Mouse (Mus musculus) neural tube, embryonic 12.5 days (tissue): ENCODE results near the gene P2ry12. TPM values are rescaled to one million over a fixed set of nuclear protein-coding genes. Genes with fewer than 3 reads are reported as not detected.

Experiments
- ATAC-seq: fragments of 200-750 bp; cut with Nextera tagmentation; 2 replicates; pipeline ENCODE4 v1.8.0; 2017; ENCODE audit warnings: low read depth, mild to moderate bottlenecking, moderate TSS enrichment, moderate library complexity; ENCODE audit not compliant: low FRiP score
- H3K27ac ChIP-seq: fragments of 300-500 bp; sonication (generic); 2 replicates; pipeline ENCODE4 v1.5.1; 2016
- H3K27me3 ChIP-seq: fragments of 300-500 bp; sonication (generic); replicated peaks from 2 replicates; pipeline ENCODE4 v1.6.1; 2016; ENCODE audit warnings: mild to moderate bottlenecking
- H3K36me3 ChIP-seq: fragments of 300-500 bp; sonication (generic); 2 replicates; pipeline ENCODE4 v1.6.1; 2016; ENCODE audit warnings: mild to moderate bottlenecking
- H3K4me1 ChIP-seq: fragments of 300-500 bp; sonication (generic); 2 replicates; pipeline ENCODE4 v1.6.1; 2016
- H3K4me2 ChIP-seq: fragments of 300-500 bp; sonication (generic); replicated peaks from 2 replicates; pipeline ENCODE4 v1.6.1; 2016; ENCODE audit warnings: mild to moderate bottlenecking
- H3K4me3 ChIP-seq: fragments of 300-500 bp; sonication (generic); 2 replicates; pipeline ENCODE4 v1.5.1; 2016
- H3K9ac ChIP-seq: fragments of 300-500 bp; sonication (generic); 2 replicates; pipeline ENCODE4 v1.6.1; 2016; ENCODE audit warnings: mild to moderate bottlenecking
- H3K9me3 ChIP-seq: fragments of 300-500 bp; sonication (generic); 2 replicates; pipeline ENCODE4 v1.6.1; 2016; ENCODE audit warnings: mild to moderate bottlenecking
- WGBS: fragments of 180-500 bp; shearing (Covaris S2); methylation state at CpG from one replicate; pipeline ENCODE4 v1.1.7; 2016; 5-methylcytosine and 5-hydroxymethylcytosine counted together
- polyA plus RNA-seq: library from polyadenylated mRNA; unstranded; fragments of >200 nt; fragmentation: Nextera tagmentation; extraction: Ambion mirVana; gene quantifications from 2 replicates; pipeline ENCODE4 v1.2.1, GENCODE M21; 2016

P2ry12 gene
- polyA plus RNA-seq, 1 experiment from 2014 or later: 5.4 TPM

DNA sequence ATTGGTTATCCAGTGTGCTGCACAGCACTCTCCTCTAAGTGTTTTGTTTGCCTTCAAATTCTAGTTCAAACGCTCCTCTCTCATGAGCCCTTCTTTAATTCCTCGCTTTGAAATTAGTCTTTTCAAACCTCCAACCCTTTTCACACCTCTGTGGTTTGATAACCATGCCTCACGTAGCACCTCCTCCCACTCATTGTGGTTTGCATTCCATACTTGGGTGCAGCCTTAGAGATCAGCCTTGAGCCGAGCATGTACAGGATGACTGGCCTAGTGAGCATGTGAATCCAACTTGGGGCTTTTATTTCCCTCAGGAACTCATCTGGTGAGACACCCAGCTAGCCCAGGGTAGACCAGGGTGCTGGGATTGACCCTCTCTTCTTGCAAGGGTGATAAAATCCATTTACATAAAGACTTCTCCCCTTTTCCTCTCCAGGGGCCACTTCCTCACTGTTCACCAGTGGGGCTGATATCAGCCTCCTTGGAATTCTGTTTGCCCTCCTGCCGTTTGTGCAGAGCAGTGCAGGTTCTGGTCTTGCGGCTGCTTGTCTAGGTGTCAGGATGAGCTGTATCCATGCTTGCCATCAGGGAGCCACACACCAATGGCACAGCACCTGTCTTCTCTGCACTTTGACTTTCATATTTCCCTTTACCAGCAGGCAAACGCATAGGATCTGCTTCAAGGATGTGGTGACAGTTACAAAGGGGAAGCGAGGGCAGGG lies 58.7 kb downstream of the P2ry12 start:
- H3K4me3 ChIP-seq: no peak overlapping the region

DNA sequence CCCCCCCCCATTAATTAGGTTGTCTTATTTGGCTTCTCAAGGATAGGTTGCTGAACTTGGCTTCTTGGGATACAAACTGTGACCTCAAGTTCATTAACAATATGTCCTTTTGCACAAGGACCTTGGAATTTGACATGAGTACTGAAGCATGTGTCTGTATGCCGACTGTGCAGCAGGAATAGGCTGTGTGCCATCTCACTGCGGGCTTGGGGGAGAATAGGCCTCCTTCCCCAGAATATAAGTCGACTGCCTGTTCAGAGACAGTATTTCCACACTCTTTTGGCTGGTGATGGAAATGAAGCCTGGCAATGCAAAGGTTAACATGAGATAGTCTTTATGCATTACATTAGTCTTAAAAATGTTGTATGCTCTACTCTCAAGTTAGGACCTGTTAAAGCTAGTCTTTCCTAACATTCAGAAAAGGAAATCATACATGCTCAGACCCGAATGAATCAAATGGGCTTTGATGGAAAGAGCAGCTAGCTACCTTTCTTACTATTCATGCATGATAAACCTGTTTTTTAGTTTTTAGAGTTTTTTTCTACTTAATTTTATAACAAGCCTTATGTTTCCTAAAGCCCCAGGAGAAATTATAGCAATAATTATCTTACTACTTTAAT lies 65.2 kb downstream of the P2ry12 start:
- Histone ChIP-seq H3K36me3 (no peaks in the 10 kb centered on the region), H3K4me2 (no peak overlapping the region), H3K9me3 (no peaks in the 10 kb centered on the region), H3K4me3 (no peak overlapping the region), H3K9ac (no peak overlapping the region), H3K4me1 (no peaks in the 10 kb centered on the region), H3K27ac (no peak overlapping the region), H3K27me3 (no peaks in the 10 kb centered on the region)
- WGBS: 91% methylated on average over 4 of the region's 4 CpGs
- no peak for ATAC-seq

More for the DNA sequence above, 58.7 kb downstream of the P2ry12 start:
- ATAC-seq: no peak
- H3K9ac ChIP-seq: no peak overlapping the region
- H3K27ac ChIP-seq: no peak overlapping the region
- WGBS: 82% methylated on average over 8 of the region's 8 CpGs
- H3K9me3 ChIP-seq: no peaks in the 10 kb centered on the region
- no peaks in the 10 kb centered on the region for H3K36me3 ChIP-seq
- H3K4me2 ChIP-seq: no peak overlapping the region
- no peaks in the 10 kb centered on the region for H3K4me1 ChIP-seq
- H3K27me3 ChIP-seq: no peaks in the 10 kb centered on the region

DNA sequence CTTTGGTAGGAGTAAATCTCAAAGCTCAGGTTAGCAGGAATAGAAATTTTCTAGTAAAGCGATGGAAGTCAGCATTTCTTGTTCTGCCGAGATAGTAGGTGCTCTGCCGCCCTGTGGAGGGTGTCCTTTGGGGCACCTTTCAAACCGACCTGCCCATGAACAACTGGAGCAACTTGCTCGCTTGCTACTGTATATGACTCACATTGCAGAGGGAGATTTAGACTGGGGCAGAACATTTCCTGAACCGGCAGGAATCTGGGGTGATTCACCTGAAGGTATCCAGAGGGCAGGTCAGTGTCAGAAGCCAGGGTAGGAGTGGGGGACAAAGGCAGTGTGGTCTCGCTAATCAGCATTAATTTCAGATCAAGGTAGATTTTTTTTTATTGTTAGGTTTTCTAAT lies 67.7 kb downstream of the P2ry12 start, which contains the start of gene Gpr87:
Gpr87 (minus strand) TSS at position 167 of the 400 bp plus-strand sequence.
- no peak within 1 kb of the TSS for H3K4me2 ChIP-seq
- no peak within 1 kb of the TSS for H3K27ac ChIP-seq
- no peak for ATAC-seq
- no peaks in the 10 kb centered on the region for H3K4me1 ChIP-seq
- no peaks in the 10 kb centered on the region for H3K36me3 ChIP-seq
- H3K4me3 ChIP-seq: no peak within 1 kb of the TSS
- H3K9ac ChIP-seq: no peak within 1 kb of the TSS
- H3K27me3 ChIP-seq: no peaks in the 10 kb centered on the region
- WGBS: 88% methylated on average over 7 of the region's 7 CpGs
- H3K9me3 ChIP-seq: no peaks in the 10 kb centered on the region

DNA sequence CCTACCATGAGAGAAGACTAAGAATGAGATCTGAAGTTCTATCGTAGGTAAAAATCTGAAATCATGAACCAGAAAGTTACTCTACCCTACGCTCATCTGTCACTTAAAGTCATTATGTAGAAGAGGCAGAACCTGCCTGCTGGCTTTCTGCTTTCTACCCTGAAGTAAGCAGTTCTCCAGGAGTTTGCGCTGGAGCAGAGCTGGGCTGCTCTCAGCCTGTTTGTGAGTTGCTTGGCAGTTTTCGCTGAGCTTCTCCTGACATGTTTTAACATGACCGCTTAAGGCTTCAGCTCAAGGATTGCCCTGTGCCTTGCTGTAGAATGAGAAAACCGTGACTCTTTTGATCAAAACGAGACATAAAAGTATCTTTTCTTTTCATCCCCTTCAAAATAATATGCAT lies 68.6 kb downstream of the P2ry12 start:
- Histone ChIP-seq H3K36me3 (no peaks in the 10 kb centered on the region), H3K4me2 (no peak overlapping the region), H3K9ac (no peak overlapping the region), H3K27ac (no peak overlapping the region), H3K9me3 (no peaks in the 10 kb centered on the region), H3K4me3 (no peak overlapping the region), H3K4me1 (no peaks in the 10 kb centered on the region), H3K27me3 (no peaks in the 10 kb centered on the region)
- WGBS: 96% methylated on average over 7 of the region's 7 CpGs
- no peak for ATAC-seq

DNA sequence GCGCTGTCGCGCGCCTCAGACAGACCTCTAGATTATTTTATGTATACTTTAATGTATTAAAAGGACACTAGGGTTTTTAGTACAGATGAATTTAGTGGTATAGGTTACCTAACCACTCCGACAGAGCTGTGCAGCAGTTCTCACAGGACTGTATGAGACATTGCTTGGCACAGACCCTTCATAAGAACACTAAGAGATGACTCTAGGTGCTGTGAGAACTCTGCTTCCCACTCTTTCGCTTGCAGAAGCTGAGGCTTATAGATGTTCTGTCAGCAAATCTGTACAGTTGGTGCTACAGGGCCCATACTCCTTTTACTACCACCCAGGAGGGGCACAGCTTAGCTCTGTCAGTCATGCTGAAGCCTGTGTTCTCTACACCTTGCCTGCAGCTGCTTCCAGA lies 71.0 kb downstream of the P2ry12 start:
- H3K9ac ChIP-seq: no peak overlapping the region
- 98% methylated on average over 6 of the region's 6 CpGs for WGBS
- no peak overlapping the region for H3K4me3 ChIP-seq
- no peaks in the 10 kb centered on the region for H3K36me3 ChIP-seq
- ATAC-seq: no peak
- H3K4me2 ChIP-seq: no peak overlapping the region
- no peaks in the 10 kb centered on the region for H3K27me3 ChIP-seq
- H3K9me3 ChIP-seq: no peaks in the 10 kb centered on the region
- no peak overlapping the region for H3K27ac ChIP-seq
- no peaks in the 10 kb centered on the region for H3K4me1 ChIP-seq

DNA sequence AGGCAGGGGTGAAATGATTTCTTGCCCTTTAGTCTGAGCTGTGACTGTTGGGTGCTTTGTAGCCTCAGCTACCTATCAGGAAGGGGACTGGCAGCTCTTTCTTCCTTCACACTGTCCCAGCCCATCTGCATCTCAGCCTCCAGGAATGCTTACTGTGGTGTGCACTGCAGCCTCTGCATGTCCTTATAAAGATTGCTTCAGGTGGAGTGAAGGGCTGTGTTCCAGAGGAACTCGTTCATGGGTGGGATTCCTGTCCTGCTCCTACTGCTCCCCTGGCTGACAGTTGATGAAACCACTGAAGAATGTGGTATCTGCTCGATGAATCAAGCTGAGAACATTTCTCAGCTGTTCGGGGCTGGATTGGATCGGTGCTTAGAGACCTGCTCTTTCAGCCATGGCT lies 75.3 kb downstream of the P2ry12 start:
- H3K27ac ChIP-seq: no peak overlapping the region
- H3K4me1 ChIP-seq: no peaks in the 10 kb centered on the region
- H3K36me3 ChIP-seq: no peaks in the 10 kb centered on the region
- WGBS: 85% methylated on average over 4 of the region's 4 CpGs
- no peak for ATAC-seq
- H3K27me3 ChIP-seq: no peaks in the 10 kb centered on the region
- no peak overlapping the region for H3K4me2 ChIP-seq
- H3K4me3 ChIP-seq: no peak overlapping the region
- H3K9ac ChIP-seq: no peak overlapping the region
- H3K9me3 ChIP-seq: no peaks in the 10 kb centered on the region

DNA sequence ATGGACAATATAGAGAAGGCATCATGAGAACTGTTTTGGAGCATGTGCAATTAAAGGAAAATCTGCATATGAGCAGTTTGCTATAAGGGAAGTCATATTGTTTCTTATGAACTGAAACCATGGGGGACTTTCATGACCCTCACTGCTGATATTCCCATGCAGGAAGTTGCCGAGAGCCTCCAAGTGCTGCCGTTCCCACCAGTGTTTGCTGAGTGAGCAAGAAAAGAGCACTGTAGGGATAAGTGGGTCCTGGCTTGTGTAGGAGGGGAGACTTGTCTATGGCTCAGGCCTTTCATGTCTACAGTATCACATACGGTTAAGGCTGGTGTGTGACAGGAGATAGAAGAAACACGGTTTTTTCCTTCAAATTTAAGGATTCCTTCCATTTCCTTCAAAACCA lies 77.0 kb downstream of the P2ry12 start:
- Histone ChIP-seq H3K4me2 (no peak overlapping the region), H3K9me3 (no peaks in the 10 kb centered on the region), H3K36me3 (no peaks in the 10 kb centered on the region), H3K27ac (no peak overlapping the region), H3K27me3 (no peaks in the 10 kb centered on the region), H3K4me3 (no peak overlapping the region), H3K4me1 (no peaks in the 10 kb centered on the region), H3K9ac (no peak overlapping the region)
- no peak for ATAC-seq
- 88% methylated on average over 4 of the region's 4 CpGs for WGBS

DNA sequence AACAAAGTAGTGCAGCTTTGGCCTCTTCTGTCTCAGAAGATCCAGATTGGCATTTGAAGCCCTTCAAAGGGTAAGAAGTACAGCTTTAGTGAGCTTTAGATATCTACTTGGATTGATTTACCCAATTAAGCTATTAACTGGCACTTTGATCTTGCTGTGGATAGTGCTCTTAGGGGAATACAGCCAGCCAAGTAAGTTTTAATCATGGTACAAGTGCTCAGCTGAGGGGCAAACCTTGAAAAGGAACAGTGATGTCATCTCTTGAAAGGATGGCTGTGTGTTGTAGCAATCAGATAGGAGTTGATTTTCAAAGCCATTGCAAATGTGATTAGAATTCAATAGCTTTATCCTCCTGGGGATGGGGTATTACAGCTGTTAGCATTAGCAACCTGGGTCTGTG lies 80.5 kb downstream of the P2ry12 start:
- ATAC-seq: no peak

DNA sequence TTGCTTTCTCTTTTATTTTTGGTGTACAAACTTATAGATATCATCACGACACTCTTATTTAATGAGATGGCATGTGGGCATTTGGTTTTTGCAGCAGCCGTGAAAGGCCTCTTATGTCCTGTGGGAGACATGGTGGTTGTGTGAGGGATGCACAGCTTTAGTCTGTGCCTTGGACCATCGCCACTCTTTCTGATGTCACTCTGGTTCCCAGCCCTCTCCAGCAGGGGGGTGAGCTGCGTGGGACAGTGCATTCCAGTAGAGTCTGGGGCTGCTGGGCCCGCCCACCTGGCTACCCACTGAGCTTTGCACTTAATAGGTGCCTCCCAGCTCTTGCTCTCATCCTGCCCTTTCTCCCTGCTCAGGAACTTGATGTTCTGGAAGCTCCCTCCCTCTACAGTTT lies 81.5 kb downstream of the P2ry12 start:
- WGBS: 66% methylated on average over 5 of the region's 5 CpGs

More for the DNA sequence above, 80.5 kb downstream of the P2ry12 start:
- no peaks in the 10 kb centered on the region for H3K9me3 ChIP-seq
- no peaks in the 10 kb centered on the region for H3K27me3 ChIP-seq
- no peak overlapping the region for H3K4me3 ChIP-seq
- H3K27ac ChIP-seq: no peak overlapping the region
- no peak overlapping the region for H3K9ac ChIP-seq
- no peaks in the 10 kb centered on the region for H3K4me1 ChIP-seq
- H3K36me3 ChIP-seq: no peaks in the 10 kb centered on the region
- no peak overlapping the region for H3K4me2 ChIP-seq

DNA sequence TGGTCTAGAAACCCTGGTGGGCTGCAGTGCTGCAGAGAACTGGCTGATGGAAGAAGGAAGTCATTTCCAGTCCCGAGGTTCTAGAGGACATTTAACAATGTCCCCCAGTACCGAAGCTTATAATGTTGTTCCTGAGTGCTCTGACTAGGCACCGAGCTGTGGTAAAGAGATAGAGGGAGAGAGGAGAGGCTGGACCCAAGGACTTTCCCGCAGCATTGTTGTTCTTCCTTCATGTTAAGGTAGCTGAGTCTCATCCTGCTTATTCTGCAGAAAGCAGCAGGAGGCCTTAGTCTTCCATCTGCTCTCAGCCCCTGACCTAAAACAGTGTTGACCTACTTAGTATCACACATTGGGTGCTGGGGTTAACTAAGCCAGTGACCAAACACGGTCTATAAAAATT lies 85.8 kb downstream of the P2ry12 start:
- H3K9ac ChIP-seq: no peak overlapping the region
- no peak overlapping the region for H3K4me3 ChIP-seq
- H3K36me3 ChIP-seq: no peaks in the 10 kb centered on the region
- H3K9me3 ChIP-seq: no peaks in the 10 kb centered on the region
- ATAC-seq: no peak
- H3K4me2 ChIP-seq: no peak overlapping the region
- no peaks in the 10 kb centered on the region for H3K4me1 ChIP-seq
- WGBS: 70% methylated on average over 5 of the region's 5 CpGs
- H3K27ac ChIP-seq: no peak overlapping the region
- H3K27me3 ChIP-seq: no peaks in the 10 kb centered on the region

More for the DNA sequence above, 81.5 kb downstream of the P2ry12 start:
- no peak overlapping the region for H3K9ac ChIP-seq
- H3K36me3 ChIP-seq: no peaks in the 10 kb centered on the region
- H3K4me2 ChIP-seq: no peak overlapping the region
- no peaks in the 10 kb centered on the region for H3K27me3 ChIP-seq
- ATAC-seq: no peak
- H3K4me1 ChIP-seq: no peaks in the 10 kb centered on the region
- H3K9me3 ChIP-seq: no peaks in the 10 kb centered on the region
- H3K4me3 ChIP-seq: no peak overlapping the region
- no peak overlapping the region for H3K27ac ChIP-seq

DNA sequence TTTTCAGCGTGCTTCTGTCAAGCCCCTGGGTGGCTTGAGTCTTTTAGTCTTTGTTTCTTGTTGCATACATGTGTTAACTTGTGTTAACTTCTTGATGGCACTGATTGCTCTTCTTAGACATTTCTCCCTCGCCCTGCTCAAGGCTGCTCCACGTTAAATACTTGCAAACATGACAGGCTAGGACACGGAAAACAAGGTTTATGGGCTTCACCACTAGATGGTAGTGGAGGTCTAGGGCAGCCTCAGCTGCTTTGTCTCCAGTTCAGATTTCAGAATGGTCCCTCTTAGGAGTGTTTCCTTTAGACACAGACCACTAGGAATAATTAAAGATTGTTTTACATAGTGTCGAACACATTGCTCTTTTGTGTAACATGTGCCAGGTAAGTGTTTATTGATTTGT lies 87.4 kb downstream of the P2ry12 start:
- Histone ChIP-seq H3K9ac (no peak overlapping the region), H3K27ac (no peak overlapping the region), H3K27me3 (no peaks in the 10 kb centered on the region), H3K4me2 (no peak overlapping the region), H3K9me3 (no peaks in the 10 kb centered on the region), H3K36me3 (no peaks in the 10 kb centered on the region), H3K4me1 (no peaks in the 10 kb centered on the region), H3K4me3 (no peak overlapping the region)
- 40% methylated on average over 5 of the region's 5 CpGs for WGBS
- peak; percentile 74; the same call in 1 of the 2 replicates for ATAC-seq

DNA sequence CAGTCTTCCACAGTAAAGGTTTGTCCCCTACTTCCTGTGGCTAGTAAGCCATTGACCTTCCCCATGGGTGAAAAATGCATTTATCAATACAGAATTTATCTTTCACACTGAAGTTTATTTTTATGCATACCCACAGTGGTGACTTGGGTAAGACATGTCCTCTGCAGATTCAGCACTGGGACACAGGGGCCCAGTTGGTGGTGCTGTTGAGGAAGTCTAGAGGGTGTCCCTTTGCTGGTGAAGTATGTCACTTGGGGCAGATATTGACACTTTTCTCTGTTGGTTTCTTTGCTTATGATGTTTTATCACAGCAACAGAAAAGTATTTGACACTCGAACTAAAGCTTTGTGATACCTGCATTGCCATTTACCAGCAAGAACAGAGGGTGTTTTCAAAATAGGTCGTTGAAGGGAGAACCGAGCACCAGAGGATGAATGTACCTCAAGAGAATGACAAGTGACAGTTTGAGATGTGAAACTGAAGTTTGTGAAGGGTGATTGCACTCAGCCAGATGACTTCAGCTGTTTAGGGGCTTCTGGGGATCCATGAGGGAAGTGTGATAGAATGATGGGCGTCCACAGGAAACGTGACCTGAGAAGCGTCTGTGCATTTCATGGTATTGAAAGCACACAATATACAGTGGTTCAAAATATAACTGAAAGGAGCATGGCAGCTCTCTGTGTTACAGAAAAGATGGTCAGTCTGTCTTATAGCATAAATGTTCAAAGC lies 88.1 kb downstream of the P2ry12 start:
- Histone ChIP-seq H3K27ac (no peak overlapping the region), H3K27me3 (no peaks in the 10 kb centered on the region), H3K4me2 (no peak overlapping the region), H3K9me3 (no peaks in the 10 kb centered on the region), H3K4me3 (no peak overlapping the region), H3K36me3 (no peaks in the 10 kb centered on the region), H3K4me1 (no peaks in the 10 kb centered on the region), H3K9ac (no peak overlapping the region)
- ATAC-seq: no peak
- 84% methylated on average over 6 of the region's 6 CpGs for WGBS
